In the genomic region with DNA sequence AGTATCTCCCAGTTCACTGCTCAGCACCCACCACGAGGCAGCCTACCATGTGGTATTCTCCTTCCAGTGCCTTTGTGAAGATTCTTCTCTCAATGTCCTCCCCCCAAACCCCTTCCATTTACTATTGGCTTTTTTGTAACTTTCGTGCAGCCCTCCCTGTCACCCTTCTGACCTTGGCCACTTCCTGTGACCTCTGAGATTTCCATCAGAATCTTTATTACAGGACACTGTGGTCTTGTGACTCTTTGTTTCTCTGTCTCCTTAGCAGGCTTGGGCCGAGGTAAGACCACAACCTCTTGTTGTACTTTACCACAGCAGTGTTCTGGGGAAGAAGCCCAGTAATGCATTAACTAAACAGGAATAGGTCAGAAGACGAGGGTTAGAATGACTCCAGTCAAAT, we compare ENCODE assay signal across 15 mouse cellular contexts. TPM values are rescaled to one million over a fixed set of nuclear protein-coding genes. Genes with fewer than 3 reads are reported as not detected.
DNase-seq lines count a peak whose midpoint lies in the region; ATAC-seq and TF ChIP-seq lines count a peak whose summit lies in the region.
"Had no signal": no experiment of that assay in that cellular context is flagged by ENCODE, and none has a peak within 500 bp of the region (broad histone marks: within the 10 kb centered on the region; RNA-seq: fewer than 3 reads in every experiment).

No protein-coding gene starts in this region.

- H3K4me2 ChIP-seq in heart, embryonic 11.5 days = no peak overlapping the region
- H3K4me2 ChIP-seq in lung, embryonic 14.5 days = no peak overlapping the region
- H3K4me2 ChIP-seq in limb, embryonic 11.5 days (ENCODE audit: low read depth, severe bottlenecking) = no peak overlapping the region
- H3K4me2 ChIP-seq: embryonic facial prominence, embryonic 15.5 days; neural tube, embryonic 15.5 days had no signal

- no peaks in the 10 kb centered on the region for H3K27me3 ChIP-seq in heart, embryonic 11.5 days (ENCODE audit: control insufficient read depth, insufficient read depth, low read length)
- H3K27me3 ChIP-seq in lung, embryonic 14.5 days (ENCODE audit: insufficient read depth, low read length) = no peaks in the 10 kb centered on the region
- no peaks in the 10 kb centered on the region for H3K27me3 ChIP-seq in limb, embryonic 11.5 days (ENCODE audit: control insufficient read depth, insufficient read depth, low read length)
- no peaks in the 10 kb centered on the region for H3K27me3 ChIP-seq in hindbrain, embryonic 10.5 days (ENCODE audit: insufficient read depth, poor library complexity, severe bottlenecking)
- H3K27me3 ChIP-seq: embryonic facial prominence, embryonic 15.5 days; neural tube, embryonic 15.5 days had no signal

- no peak overlapping the region for H3K4me3 ChIP-seq in heart, embryonic 11.5 days (ENCODE audit: low read depth, low read length)
- no peak overlapping the region for H3K4me3 ChIP-seq in lung, embryonic 14.5 days (ENCODE audit: low read depth, low read length)
- H3K4me3 ChIP-seq in limb, embryonic 11.5 days (ENCODE audit: low read depth, low read length) = no peak overlapping the region
- no peak overlapping the region for H3K4me3 ChIP-seq in hindbrain, embryonic 10.5 days
- H3K4me3 ChIP-seq: embryonic facial prominence, embryonic 15.5 days; neural tube, embryonic 15.5 days had no signal

- 60% methylated on average over 4 of the region's 4 CpGs for WGBS in heart, embryonic 11.5 days (ENCODE audit: insufficient replicate concordance)
- WGBS in lung, embryonic 14.5 days = 62% methylated on average over 4 of the region's 4 CpGs
- WGBS in limb, embryonic 11.5 days = 58% methylated on average over 3 of the region's 4 CpGs
- WGBS in hindbrain, embryonic 10.5 days = 60% methylated on average over 4 of the region's 4 CpGs

- no peaks in the 10 kb centered on the region for H3K36me3 ChIP-seq in heart, embryonic 11.5 days (ENCODE audit: control insufficient read depth, insufficient read depth, low read length)
- no peaks in the 10 kb centered on the region for H3K36me3 ChIP-seq in lung, embryonic 14.5 days (ENCODE audit: insufficient read depth)
- no peaks in the 10 kb centered on the region for H3K36me3 ChIP-seq in limb, embryonic 11.5 days (ENCODE audit: control insufficient read depth, insufficient read depth, low read length)
- H3K36me3 ChIP-seq in hindbrain, embryonic 10.5 days = no peaks in the 10 kb centered on the region
- H3K36me3 ChIP-seq: embryonic facial prominence, embryonic 15.5 days; neural tube, embryonic 15.5 days had no signal

- TF ChIP-seq CTCF in lung, embryonic 14.5 days (IDR thresholded peaks at IDR 0.05; ENCODE audit: low read depth) = no peak

- no peak overlapping the region for H3K9ac ChIP-seq in heart, embryonic 11.5 days (ENCODE audit: low read depth, low read length)
- no peak overlapping the region for H3K9ac ChIP-seq in lung, embryonic 14.5 days
- H3K9ac ChIP-seq in limb, embryonic 11.5 days (ENCODE audit: low read length) = 0 out of 2 replicates have a peak overlapping the region, but pooled peaks have one; percentile 17
- H3K9ac ChIP-seq: embryonic facial prominence, embryonic 15.5 days; neural tube, embryonic 15.5 days had no signal

- H3K9me3 ChIP-seq in heart, embryonic 11.5 days (replicated peaks; ENCODE audit: control insufficient read depth, low read length) = no peaks in the 10 kb centered on the region
- H3K9me3 ChIP-seq in lung, embryonic 14.5 days (ENCODE audit: low read depth, low read length) = no peaks in the 10 kb centered on the region
- no peaks in the 10 kb centered on the region for H3K9me3 ChIP-seq in limb, embryonic 11.5 days (ENCODE audit: control insufficient read depth, low read length)
- H3K9me3 ChIP-seq in hindbrain, embryonic 10.5 days = no peaks in the 10 kb centered on the region
- H3K9me3 ChIP-seq: embryonic facial prominence, embryonic 15.5 days; neural tube, embryonic 15.5 days had no signal

- no peak for DNase-seq in heart, adult 11 months
- no peak for DNase-seq in lung, embryonic 14.5 days
- DNase-seq in lung, postnatal 10 days = no peak
- peak; percentile 19 for DNase-seq in limb, embryonic 11.5 days (ENCODE audit: low spot score)
- DNase-seq in hindbrain, embryonic 10.5 days (ENCODE audit: low spot score) = no peak
- DNase-seq in retina, postnatal 1 day = no peak
- DNase-seq: B cell, adult 2 months; cerebellum, adult 2 months; kidney, adult 18-20 months; layer of hippocampus, postnatal 36 days had no signal

- H3K27ac ChIP-seq in heart, embryonic 11.5 days (ENCODE audit: low read depth, low read length) = peak overlapping the region; percentile 29; the same call in 1 of the 2 replicates
- peak overlapping the region; percentile 50; the same call in 1 of the 2 replicates for H3K27ac ChIP-seq in lung, embryonic 14.5 days (ENCODE audit: low read depth)
- H3K27ac ChIP-seq in limb, embryonic 11.5 days (replicated peaks; ENCODE audit: low read depth, low read length) = no peak overlapping the region
- H3K27ac ChIP-seq in hindbrain, embryonic 10.5 days = no peak overlapping the region
- H3K27ac ChIP-seq: embryonic facial prominence, embryonic 15.5 days; neural tube, embryonic 15.5 days had no signal

- H3K4me1 ChIP-seq in heart, embryonic 11.5 days (ENCODE audit: control insufficient read depth, insufficient read depth, low read length) = peaks cover 28% of the 10 kb centered on the region
- H3K4me1 ChIP-seq in lung, embryonic 14.5 days (ENCODE audit: insufficient read depth) = no peaks in the 10 kb centered on the region
- peaks cover 21% of the 10 kb centered on the region for H3K4me1 ChIP-seq in limb, embryonic 11.5 days (ENCODE audit: control insufficient read depth, insufficient read depth, low read length)
- H3K4me1 ChIP-seq in hindbrain, embryonic 10.5 days (replicated peaks) = peaks cover 39% of the 10 kb centered on the region
- H3K4me1 ChIP-seq: neural tube, embryonic 15.5 days had no signal

- ATAC-seq in heart, embryonic 11.5 days (replicated peaks; ENCODE audit: insufficient number of reproducible peaks, low FRiP score, low TSS enrichment) = no peak
- no peak for ATAC-seq in lung, embryonic 14.5 days (ENCODE audit: insufficient read depth)
- ATAC-seq in limb, embryonic 11.5 days (ENCODE audit: insufficient number of reproducible peaks, low FRiP score, low TSS enrichment, low read depth) = no peak
- ATAC-seq: forebrain, embryonic 14.5 days; hindbrain, embryonic 16.5 days had no signal

RNA-seq across cellular contexts. Expression of a gene that starts 15.9 kb away (rescaled TPM):
- 41.1 and 43.4 TPM in 2 replicates for polyA plus RNA-seq in heart, embryonic 11.5 days (2014; fragmentation: Nextera tagmentation; extraction: Ambion mirVana)
- 40.8 and 42.7 TPM in 2 replicates for polyA plus RNA-seq in lung, embryonic 14.5 days (2014; fragmentation: Nextera tagmentation; extraction: Ambion mirVana)
- 17.0 and 20.3 TPM in 2 replicates for polyA plus RNA-seq in limb, embryonic 11.5 days (2014; fragmentation: Nextera tagmentation; extraction: Ambion mirVana)
- 8.0 and 12.4 TPM in 2 replicates for polyA plus RNA-seq in hindbrain, embryonic 10.5 days (2016; fragmentation: Nextera tagmentation; extraction: Ambion mirVana)

Comparison
In these comparisons a context has a peak if more than half of its experiments do, and no peak if none do; other contexts are left out.
1. H3K27ac ChIP-seq: peak in heart, embryonic 11.5 days (single experiment) and lung, embryonic 14.5 days (single experiment); none in limb, embryonic 11.5 days (single experiment) and hindbrain, embryonic 10.5 days (single experiment).